Comparison of ENCODE assay signal across 6 mouse cellular contexts in genomic region chr6:41538296-41538695, GRCm38 (mm10). TPM values are rescaled to one million over a fixed set of nuclear protein-coding genes. Genes with fewer than 3 reads are reported as not detected.
"Had no signal": no experiment of that assay in that cellular context is flagged by ENCODE, and none has a peak within 500 bp of the region (broad histone marks: within the 10 kb centered on the region; RNA-seq: fewer than 3 reads in every experiment).

No protein-coding gene starts in this region.

RNA-seq across cellular contexts. Expression of gene Prss2, which starts 16.7 kb away (rescaled TPM):
- polyA plus RNA-seq: neural tube, embryonic 11.5 days; neural tube, embryonic 12.5 days; neural tube, embryonic 13.5 days; neural tube, embryonic 14.5 days; neural tube, embryonic 15.5 days; stomach, embryonic 14.5 days had no signal
